ENCODE assay signal across 26 mouse cellular contexts in the genomic region with DNA sequence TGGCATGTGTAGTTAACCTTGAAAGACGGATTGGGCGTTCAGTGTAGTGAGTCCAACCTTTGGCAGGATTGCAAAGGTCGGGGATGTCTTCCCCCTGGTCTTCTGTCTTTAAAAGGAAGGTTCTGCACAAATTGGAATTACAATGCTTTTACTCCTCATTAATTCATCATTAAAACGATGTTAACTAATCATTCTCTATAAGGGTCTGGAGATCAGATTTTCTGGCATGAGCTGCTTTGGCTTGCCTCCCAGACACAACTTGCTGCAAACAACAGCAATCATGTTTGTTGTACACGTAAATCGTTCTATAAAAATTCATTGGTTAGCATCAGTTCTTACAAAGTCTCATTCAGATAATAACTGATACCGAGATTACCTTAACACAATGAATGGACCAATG.
"Had no signal": no experiment of that assay in that cellular context is flagged by ENCODE, and none has a peak within 500 bp of the region (broad histone marks: within the 10 kb centered on the region; RNA-seq: fewer than 3 reads in every experiment).

No protein-coding gene starts in this region.

- ATAC-seq: hindbrain, embryonic 16.5 days; inflammation-experienced regulatory T-cells, adult 6 months; intestine, embryonic 15.5 days; intestine, postnatal 0 days; liver, embryonic 12.5 days had no signal

- H3K4me3 ChIP-seq: gastrocnemius, adult 2 months; heart, embryonic 10.5 days; heart, embryonic 12.5 days; hindbrain, embryonic 10.5 days; hindbrain, embryonic 12.5 days; intestine, embryonic 15.5 days; layer of hippocampus, adult 2 months; left cerebral cortex, adult 2 months; limb, embryonic 10.5 days; limb, embryonic 12.5 days; liver, embryonic 12.5 days had no signal

- H3K36me3 ChIP-seq: heart, embryonic 10.5 days; heart, embryonic 12.5 days; hindbrain, embryonic 10.5 days; hindbrain, embryonic 12.5 days; intestine, embryonic 15.5 days; limb, embryonic 10.5 days; limb, embryonic 12.5 days; liver, embryonic 12.5 days had no signal

- H3K27me3 ChIP-seq: heart, embryonic 12.5 days; hindbrain, embryonic 12.5 days; intestine, embryonic 15.5 days; limb, embryonic 12.5 days; liver, embryonic 12.5 days had no signal

- H3K4me2 ChIP-seq: heart, embryonic 12.5 days; hindbrain, embryonic 12.5 days; hindbrain, embryonic 14.5 days; intestine, embryonic 15.5 days; limb, embryonic 12.5 days; liver, embryonic 12.5 days had no signal

- H3K4me1 ChIP-seq: heart, embryonic 10.5 days; heart, embryonic 12.5 days; hindbrain, embryonic 10.5 days; hindbrain, embryonic 12.5 days; intestine, embryonic 15.5 days; limb, embryonic 10.5 days; limb, embryonic 12.5 days; liver, embryonic 12.5 days had no signal

- H3K27ac ChIP-seq: gastrocnemius, adult 2 months; heart, embryonic 10.5 days; hindbrain, embryonic 10.5 days; hindbrain, embryonic 12.5 days; hindbrain, embryonic 14.5 days; intestine, embryonic 15.5 days; layer of hippocampus, adult 2 months; left cerebral cortex, adult 2 months; limb, embryonic 10.5 days; limb, embryonic 12.5 days; liver, embryonic 12.5 days; liver, embryonic 14.5 days had no signal

- H3K9me3 ChIP-seq: heart, embryonic 10.5 days; heart, embryonic 12.5 days; hindbrain, embryonic 10.5 days; hindbrain, embryonic 12.5 days; intestine, embryonic 15.5 days; limb, embryonic 10.5 days; limb, embryonic 12.5 days; liver, embryonic 12.5 days had no signal

- DNase-seq: gastrocnemius, adult 2 months; gastrocnemius, postnatal 10 days; gastrocnemius, postnatal 25 days; heart, adult 18-20 months; heart, postnatal 10 days; heart, postnatal 4 days; kidney, adult 18-20 months; kidney, adult 8-10 months; kidney, postnatal 10 days; kidney, postnatal 25 days; kidney, postnatal 4 days had no signal

- H3K9ac ChIP-seq: heart, embryonic 12.5 days; hindbrain, embryonic 12.5 days; hindbrain, embryonic 14.5 days; intestine, embryonic 15.5 days; limb, embryonic 12.5 days; liver, embryonic 12.5 days; liver, embryonic 14.5 days had no signal
